Mouse (Mus musculus): ENCODE results near the gene Lsm10. TPM values are rescaled to one million over a fixed set of nuclear protein-coding genes. Genes with fewer than 3 reads are reported as not detected.
A peak's percentile ranks its signal among the peaks of the same experiment; 100 is the strongest.

Gene Lsm10
- polyA plus RNA-seq, 1 experiment from 2014 or later, result 57.5 TPM

- no peak overlapping the region for H3K9ac ChIP-seq (ENCODE audit: low read depth, low read length)
- no peaks in the 10 kb centered on the region for H3K36me3 ChIP-seq (ENCODE audit: control insufficient read depth, insufficient read depth, low read length)
- H3K9me3 ChIP-seq (ENCODE audit: control insufficient read depth, low read length), result no peaks in the 10 kb centered on the region
- H3K4me2 ChIP-seq (ENCODE audit: low read depth, low read length), result no peak overlapping the region
- H3K4me3 ChIP-seq (ENCODE audit: low read length), result no peak overlapping the region
- no peaks in the 10 kb centered on the region for H3K27me3 ChIP-seq (replicated peaks; ENCODE audit: control insufficient read depth, insufficient read depth, low read length)
- peaks cover 17% of the 10 kb centered on the region for H3K4me1 ChIP-seq (ENCODE audit: control insufficient read depth, insufficient read depth, low read length)
- 87% methylated on average over 9 of the region's 9 CpGs for WGBS
- no peak for ATAC-seq
- H3K27ac ChIP-seq (ENCODE audit: low read length), result no peak overlapping the region
Measured at GRCm38 (mm10) chr4:126115411-126115810, 19.0 kb downstream of the Lsm10 start.

DNA sequence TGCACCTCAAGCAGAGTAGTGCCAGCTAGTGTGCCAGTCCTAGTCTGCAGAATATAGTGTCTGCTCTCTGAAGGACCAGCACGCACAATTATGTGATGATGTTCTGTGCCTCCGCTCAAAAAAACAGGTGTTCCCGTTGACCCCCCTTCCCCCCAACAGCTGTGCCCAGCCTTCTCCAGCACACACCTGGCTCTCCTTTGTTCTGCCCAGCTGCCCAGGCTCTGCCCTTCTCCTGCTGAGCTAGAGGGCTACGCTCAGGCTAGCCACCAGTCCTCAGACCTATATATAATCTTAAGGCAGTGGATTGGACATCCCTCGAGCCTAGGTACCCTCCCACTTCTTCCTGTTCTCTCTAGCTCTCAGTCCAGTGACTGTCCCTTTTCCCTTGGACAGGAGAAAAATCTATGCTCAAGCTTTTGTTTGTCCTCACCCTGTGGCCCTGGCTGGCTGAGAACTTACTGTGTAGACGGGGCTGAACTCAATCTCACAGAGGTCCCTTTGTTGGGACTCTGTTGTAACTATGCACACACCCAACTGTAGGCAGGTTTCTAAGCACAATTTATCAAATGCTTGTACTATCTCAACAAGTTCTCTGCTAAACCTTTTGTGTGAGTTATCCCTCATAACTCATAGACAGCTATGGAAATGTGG is 19.6 kb downstream of the Lsm10 start:
- ATAC-seq, result no peak

DNA sequence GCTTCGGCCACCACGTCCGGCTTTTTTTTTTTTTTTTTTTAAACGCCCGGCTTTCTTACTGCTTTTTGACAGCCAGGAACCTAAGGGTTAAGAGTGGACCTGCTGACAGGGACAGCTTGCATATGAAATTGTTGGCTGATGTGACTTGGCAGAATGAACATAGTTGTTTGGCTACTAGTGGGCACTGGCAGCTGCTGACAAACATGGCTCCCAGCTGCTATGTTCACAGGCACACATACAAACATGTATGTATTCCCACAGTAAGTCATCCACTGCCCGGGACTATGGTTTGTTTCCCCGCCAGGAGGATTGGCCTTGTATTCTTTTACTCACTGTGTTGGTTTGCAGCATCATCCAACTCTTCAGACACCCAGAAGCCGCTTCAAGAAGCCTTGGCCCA is 20.7 kb downstream of the Lsm10 start:
- Histone ChIP-seq H3K9ac (ENCODE audit: low read depth, low read length) (no peak overlapping the region), H3K9me3 (ENCODE audit: control insufficient read depth, low read length) (0 out of 2 replicates have a peak, but pooled peaks cover 5% of the 10 kb centered on the region), H3K4me2 (ENCODE audit: low read depth, low read length) (no peak overlapping the region), H3K27ac (ENCODE audit: low read length) (no peak overlapping the region), H3K4me3 (ENCODE audit: low read length) (no peak overlapping the region), H3K27me3 (replicated peaks; ENCODE audit: control insufficient read depth, insufficient read depth, low read length) (no peaks in the 10 kb centered on the region), H3K36me3 (ENCODE audit: control insufficient read depth, insufficient read depth, low read length) (peaks cover 5% of the 10 kb centered on the region), H3K4me1 (ENCODE audit: control insufficient read depth, insufficient read depth, low read length) (peaks cover 8% of the 10 kb centered on the region; the same call in 1 of the 2 replicates)
- no peak for ATAC-seq
- WGBS, result 78% methylated on average over 8 of the region's 8 CpGs

More for the DNA sequence above, 19.6 kb downstream of the Lsm10 start:
- Histone ChIP-seq H3K27ac (ENCODE audit: low read length) (no peak overlapping the region), H3K4me1 (ENCODE audit: control insufficient read depth, insufficient read depth, low read length) (peaks cover 11% of the 10 kb centered on the region), H3K4me3 (ENCODE audit: low read length) (no peak overlapping the region), H3K36me3 (ENCODE audit: control insufficient read depth, insufficient read depth, low read length) (no peaks in the 10 kb centered on the region), H3K27me3 (replicated peaks; ENCODE audit: control insufficient read depth, insufficient read depth, low read length) (no peaks in the 10 kb centered on the region), H3K4me2 (ENCODE audit: low read depth, low read length) (no peak overlapping the region), H3K9me3 (ENCODE audit: control insufficient read depth, low read length) (no peaks in the 10 kb centered on the region), H3K9ac (ENCODE audit: low read depth, low read length) (no peak overlapping the region)
- WGBS, result 70% methylated on average over 6 of the region's 6 CpGs

- no peaks in the 10 kb centered on the region for H3K27me3 ChIP-seq (replicated peaks; ENCODE audit: control insufficient read depth, insufficient read depth, low read length)
- H3K27ac ChIP-seq (ENCODE audit: low read length), result no peak overlapping the region
- no peak overlapping the region for H3K4me3 ChIP-seq (ENCODE audit: low read length)
- 80% methylated on average over 4 of the region's 4 CpGs for WGBS
- 0 out of 2 replicates have a peak, but pooled peaks cover 5% of the 10 kb centered on the region for H3K9me3 ChIP-seq (ENCODE audit: control insufficient read depth, low read length)
- no peak overlapping the region for H3K9ac ChIP-seq (ENCODE audit: low read depth, low read length)
- peaks cover 7% of the 10 kb centered on the region for H3K36me3 ChIP-seq (ENCODE audit: control insufficient read depth, insufficient read depth, low read length)
- no peak overlapping the region for H3K4me2 ChIP-seq (ENCODE audit: low read depth, low read length)
- no peak for ATAC-seq
- 0 out of 2 replicates have a peak, but pooled peaks cover 3% of the 10 kb centered on the region for H3K4me1 ChIP-seq (ENCODE audit: control insufficient read depth, insufficient read depth, low read length)
Measured at GRCm38 (mm10) chr4:126118651-126119050, 22.2 kb downstream of the Lsm10 start.

DNA sequence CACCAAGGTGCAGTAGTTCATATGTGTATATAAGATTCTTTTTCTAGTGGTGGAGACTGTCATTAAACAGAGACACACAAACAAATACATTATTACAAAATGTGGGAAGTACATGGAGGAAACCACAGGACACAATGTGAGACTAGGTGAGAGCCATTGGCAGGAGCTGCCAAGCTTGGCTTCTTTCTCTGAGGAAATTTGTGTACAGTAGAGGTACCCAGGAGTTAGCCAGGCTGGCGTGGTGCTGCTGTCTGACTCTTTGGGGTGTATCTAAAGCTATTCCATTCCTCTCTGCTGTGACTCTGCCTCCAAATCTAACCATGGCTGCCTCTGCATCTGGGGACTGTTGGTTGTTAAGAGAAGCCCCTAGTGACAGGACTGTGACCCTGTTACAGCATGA is 22.6 kb downstream of the Lsm10 start:
- H3K4me2 ChIP-seq (ENCODE audit: low read depth, low read length), result no peak overlapping the region
- 76% methylated on average over 1 of the region's 1 CpGs for WGBS
- ATAC-seq, result no peak

GRCm38 (mm10) chr4:126120052-126120451 is 23.6 kb downstream of the Lsm10 start:
- H3K9ac ChIP-seq (ENCODE audit: low read depth, low read length), result no peak overlapping the region
- no peak overlapping the region for H3K4me3 ChIP-seq (ENCODE audit: low read length)
- no peaks in the 10 kb centered on the region for H3K27me3 ChIP-seq (replicated peaks; ENCODE audit: control insufficient read depth, insufficient read depth, low read length)
- peaks cover 7% of the 10 kb centered on the region for H3K36me3 ChIP-seq (ENCODE audit: control insufficient read depth, insufficient read depth, low read length)
- ATAC-seq, result no peak
- 0 out of 2 replicates have a peak, but pooled peaks cover 5% of the 10 kb centered on the region for H3K9me3 ChIP-seq (ENCODE audit: control insufficient read depth, low read length)
- WGBS, result 88% methylated on average over 5 of the region's 5 CpGs
- no peak overlapping the region for H3K4me2 ChIP-seq (ENCODE audit: low read depth, low read length)
- H3K4me1 ChIP-seq (ENCODE audit: control insufficient read depth, insufficient read depth, low read length), result no peaks in the 10 kb centered on the region
- no peak overlapping the region for H3K27ac ChIP-seq (ENCODE audit: low read length)

More for the DNA sequence above, 22.6 kb downstream of the Lsm10 start:
- no peaks in the 10 kb centered on the region for H3K4me1 ChIP-seq (ENCODE audit: control insufficient read depth, insufficient read depth, low read length)
- H3K9ac ChIP-seq (ENCODE audit: low read depth, low read length), result no peak overlapping the region
- 0 out of 2 replicates have a peak, but pooled peaks cover 5% of the 10 kb centered on the region for H3K9me3 ChIP-seq (ENCODE audit: control insufficient read depth, low read length)
- H3K36me3 ChIP-seq (ENCODE audit: control insufficient read depth, insufficient read depth, low read length), result peaks cover 7% of the 10 kb centered on the region
- H3K4me3 ChIP-seq (ENCODE audit: low read length), result no peak overlapping the region
- no peak overlapping the region for H3K27ac ChIP-seq (ENCODE audit: low read length)
- H3K27me3 ChIP-seq (replicated peaks; ENCODE audit: control insufficient read depth, insufficient read depth, low read length), result no peaks in the 10 kb centered on the region

- WGBS, result 96% methylated on average over 2 of the region's 2 CpGs
- no peak overlapping the region for H3K27ac ChIP-seq (ENCODE audit: low read length)
- H3K4me2 ChIP-seq (ENCODE audit: low read depth, low read length), result no peak overlapping the region
- no peaks in the 10 kb centered on the region for H3K27me3 ChIP-seq (replicated peaks; ENCODE audit: control insufficient read depth, insufficient read depth, low read length)
- H3K4me1 ChIP-seq (ENCODE audit: control insufficient read depth, insufficient read depth, low read length), result no peaks in the 10 kb centered on the region
- no peak overlapping the region for H3K4me3 ChIP-seq (ENCODE audit: low read length)
- 0 out of 2 replicates have a peak, but pooled peaks cover 5% of the 10 kb centered on the region for H3K9me3 ChIP-seq (ENCODE audit: control insufficient read depth, low read length)
- no peak overlapping the region for H3K9ac ChIP-seq (ENCODE audit: low read depth, low read length)
- peaks cover 8% of the 10 kb centered on the region for H3K36me3 ChIP-seq (ENCODE audit: control insufficient read depth, insufficient read depth, low read length)
- no peak for ATAC-seq
Measured at GRCm38 (mm10) chr4:126120506-126120905, 24.1 kb downstream of the Lsm10 start.

- Histone ChIP-seq H3K9me3 (ENCODE audit: control insufficient read depth, low read length) (0 out of 2 replicates have a peak, but pooled peaks cover 5% of the 10 kb centered on the region), H3K9ac (ENCODE audit: low read depth, low read length) (no peak overlapping the region), H3K27me3 (replicated peaks; ENCODE audit: control insufficient read depth, insufficient read depth, low read length) (no peaks in the 10 kb centered on the region), H3K4me1 (ENCODE audit: control insufficient read depth, insufficient read depth, low read length) (no peaks in the 10 kb centered on the region), H3K27ac (ENCODE audit: low read length) (no peak overlapping the region), H3K36me3 (ENCODE audit: control insufficient read depth, insufficient read depth, low read length) (peaks cover 11% of the 10 kb centered on the region), H3K4me2 (ENCODE audit: low read depth, low read length) (no peak overlapping the region), H3K4me3 (ENCODE audit: low read length) (no peak overlapping the region)
- ATAC-seq, result no peak
- WGBS, result 79% methylated on average over 10 of the region's 10 CpGs
Measured at GRCm38 (mm10) chr4:126123309-126124040, 27.1 kb downstream of the Lsm10 start.

- peak; percentile 70 for ATAC-seq
- Histone ChIP-seq H3K9ac (ENCODE audit: low read depth, low read length) (no peak overlapping the region), H3K9me3 (ENCODE audit: control insufficient read depth, low read length) (no peaks in the 10 kb centered on the region), H3K27ac (ENCODE audit: low read length) (peak overlapping the region; percentile 78), H3K36me3 (ENCODE audit: control insufficient read depth, insufficient read depth, low read length) (peaks cover 19% of the 10 kb centered on the region), H3K4me3 (ENCODE audit: low read length) (no peak overlapping the region), H3K4me1 (ENCODE audit: control insufficient read depth, insufficient read depth, low read length) (peaks cover 22% of the 10 kb centered on the region), H3K4me2 (ENCODE audit: low read depth, low read length) (no peak overlapping the region), H3K27me3 (replicated peaks; ENCODE audit: control insufficient read depth, insufficient read depth, low read length) (no peaks in the 10 kb centered on the region)
- 48% methylated on average over 11 of the region's 11 CpGs for WGBS
Measured at GRCm38 (mm10) chr4:126130502-126130901, 34.1 kb downstream of the Lsm10 start.
